Mouse (Mus musculus) myocyte (in vitro differentiated cells): ENCODE data around the gene Mon2. TPM values are rescaled to one million over a fixed set of nuclear protein-coding genes. Genes with fewer than 3 reads are reported as not detected.

Experiments
- H3K27me3 ChIP-seq: one replicate; pipeline ENCODE4 v1.6.1; 2011; ENCODE audit not compliant: control insufficient read depth, insufficient read depth, insufficient read length
- H3K36me3 ChIP-seq: one replicate; pipeline ENCODE4 v1.6.1; 2011; ENCODE audit not compliant: control insufficient read depth, insufficient read depth
- H3K4me2 ChIP-seq: one replicate; pipeline ENCODE4 v1.6.1; 2011; ENCODE audit warnings: low read depth, control low read depth
- H3K4me3 ChIP-seq: one replicate; pipeline ENCODE4 v1.5.1; 2011; ENCODE audit warnings: mild to moderate bottlenecking, control low read depth, moderate library complexity
- H3K79me2 ChIP-seq: one replicate; pipeline ENCODE4 v1.6.1; 2011; ENCODE audit not compliant: control insufficient read depth, insufficient read depth
- H3ac ChIP-seq: one replicate; pipeline ENCODE4 v1.6.1; 2011; ENCODE audit not compliant: control insufficient read depth, insufficient read length
- CEBPB ChIP-seq: IDR thresholded peaks from 2 replicates; pipeline ENCODE4 v1.6.1; 2011; ENCODE audit warnings: mild to moderate bottlenecking, moderate library complexity; ENCODE audit not compliant: poor library complexity, insufficient read depth, severe bottlenecking
- E2F4 ChIP-seq: IDR thresholded peaks from one replicate; pipeline ENCODE4 v1.6.1; 2011; ENCODE audit warnings: mild to moderate bottlenecking, control low read depth, moderate library complexity; ENCODE audit not compliant: insufficient read depth
- MAX ChIP-seq: IDR thresholded peaks from one replicate; pipeline ENCODE4 v1.6.1; 2011; ENCODE audit warnings: low read depth, mild to moderate bottlenecking, control low read depth
- MYOD1 ChIP-seq, 3 experiments: IDR thresholded peaks; one replicate each; pipeline ENCODE4 v1.6.1; 2011; ENCODE audit warnings: control low read depth in 2 of 3, low read depth in 2 of 3, mild to moderate bottlenecking in 2 of 3, moderate library complexity in 1 of 3; ENCODE audit not compliant: insufficient read length in 2 of 3, control insufficient read depth in 1 of 3
- MYOG ChIP-seq, 3 experiments: IDR thresholded peaks; one replicate each; pipeline ENCODE4 v1.6.1; 2011; ENCODE audit warnings: control low read depth in 2 of 3, low read depth in 2 of 3, mild to moderate bottlenecking in 2 of 3; ENCODE audit not compliant: insufficient read length in 2 of 3, control insufficient read depth in 1 of 3, insufficient read depth in 1 of 3
- POLR2A ChIP-seq: IDR thresholded peaks from one replicate; pipeline ENCODE4 v1.6.1; 2011; ENCODE audit warnings: low read depth, mild to moderate bottlenecking, control low read depth, moderate library complexity; ENCODE audit not compliant: insufficient read length
- POLR2AphosphoS2 ChIP-seq: IDR thresholded peaks from one replicate; pipeline ENCODE4 v1.6.1; 2011; ENCODE audit warnings: low read depth, control low read depth; ENCODE audit not compliant: insufficient read length
- REST ChIP-seq: IDR thresholded peaks from one replicate; pipeline ENCODE4 v1.6.1; 2011; ENCODE audit warnings: mild to moderate bottlenecking, control low read depth, moderate library complexity; ENCODE audit not compliant: insufficient read depth, insufficient read length
- SRF ChIP-seq: IDR thresholded peaks from one replicate; pipeline ENCODE4 v1.6.1; 2011; ENCODE audit warnings: low read depth; ENCODE audit not compliant: control insufficient read depth, insufficient read length
- TCF12 ChIP-seq: IDR thresholded peaks from one replicate; pipeline ENCODE4 v1.6.1; 2011; ENCODE audit warnings: mild to moderate bottlenecking, control low read depth; ENCODE audit not compliant: poor library complexity, insufficient read depth, severe bottlenecking
- TCF3 ChIP-seq: IDR thresholded peaks from one replicate; pipeline ENCODE4 v1.6.1; 2011; ENCODE audit warnings: low read depth, control low read depth; ENCODE audit not compliant: insufficient read length
- USF1 ChIP-seq: IDR thresholded peaks from one replicate; pipeline ENCODE4 v1.6.1; 2011; ENCODE audit warnings: low read depth, mild to moderate bottlenecking, control low read depth, moderate library complexity
- polyA plus RNA-seq: library from polyadenylated mRNA; unstranded; fragments of >200 nt; fragmentation: generic; extraction: Trizol; gene quantifications from one replicate; pipeline ENCODE4 v1.2.1, GENCODE M21; 2012; ENCODE audit warnings: missing spikeins

The Mon2 gene
- polyA plus RNA-seq, 1 experiment: 31.0 TPM

DNA sequence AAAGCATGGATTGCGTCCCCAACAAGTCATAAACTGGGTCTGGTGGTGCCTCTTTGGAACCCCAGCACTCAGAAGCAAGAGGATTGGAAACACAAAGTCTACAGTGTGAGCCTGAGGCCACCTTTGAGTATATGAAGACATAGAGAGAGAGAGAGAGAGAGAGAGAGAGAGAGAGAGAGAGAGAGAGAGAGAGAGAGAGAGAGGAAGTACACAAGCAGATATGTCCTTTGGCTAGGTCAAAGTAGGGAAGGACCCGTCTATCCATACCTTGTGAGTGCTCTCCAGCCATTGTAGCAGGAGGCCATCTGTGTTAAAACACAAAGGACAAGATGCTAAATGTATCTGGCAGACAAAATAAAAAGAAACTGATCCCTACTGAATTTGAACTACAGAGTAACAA lies 118.4 kb downstream of the Mon2 start:
- TF ChIP-seq POLR2AphosphoS2 (no peak), TCF12 (no peak), MYOG (IDR thresholded peaks at IDR 0.05; ENCODE audit: control insufficient read depth in 1 of 3, insufficient read depth in 1 of 3, insufficient read length in 2 of 3, low read depth in 2 of 3) (no peak), CEBPB (no peak), MAX (no peak), USF1 (no peak), TCF3 (no peak), POLR2A (no peak), SRF (no peak), MYOD1 (IDR thresholded peaks at IDR 0.05; ENCODE audit: control insufficient read depth in 1 of 3, insufficient read length in 2 of 3, low read depth in 2 of 3) (no peak), REST (no peak), E2F4 (no peak)
- H3K36me3 ChIP-seq: no peaks in the 10 kb centered on the region
- H3K4me3 ChIP-seq: no peak overlapping the region
- H3K4me2 ChIP-seq: no peak overlapping the region
- H3K79me2 ChIP-seq: no peaks in the 10 kb centered on the region
- no peaks in the 10 kb centered on the region for H3K27me3 ChIP-seq
- no peak overlapping the region for H3ac ChIP-seq

DNA sequence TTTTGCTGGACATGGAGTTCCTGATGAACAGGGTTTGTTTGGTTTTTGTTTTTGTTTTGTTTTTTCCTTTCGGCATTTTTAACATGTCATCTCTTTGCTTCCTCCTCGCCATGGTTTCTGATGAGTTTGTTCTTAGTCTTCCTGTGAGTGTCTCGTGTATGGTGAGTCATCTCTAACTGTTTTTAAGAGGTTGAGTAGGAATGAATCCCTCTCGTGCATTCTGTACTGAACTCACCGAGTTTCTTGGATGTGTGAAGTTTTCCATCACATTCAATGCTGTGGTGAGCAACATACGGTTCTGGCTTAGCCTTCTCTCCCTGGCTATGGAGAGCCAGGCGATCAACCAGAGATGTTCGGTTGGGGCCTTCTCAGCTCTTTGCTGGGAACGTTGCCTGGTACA lies 122.7 kb downstream of the Mon2 start:
- H3K4me2 ChIP-seq: no peak overlapping the region
- no peak overlapping the region for H3K4me3 ChIP-seq
- no peaks in the 10 kb centered on the region for H3K36me3 ChIP-seq
- H3K79me2 ChIP-seq: no peaks in the 10 kb centered on the region
- no peak for TF ChIP-seq MYOD1 (IDR thresholded peaks at IDR 0.05; ENCODE audit: control insufficient read depth in 1 of 3, insufficient read length in 2 of 3, low read depth in 2 of 3)
- TF ChIP-seq MYOG (IDR thresholded peaks at IDR 0.05; ENCODE audit: control insufficient read depth in 1 of 3, insufficient read depth in 1 of 3, insufficient read length in 2 of 3, low read depth in 2 of 3): no peak
- TF ChIP-seq SRF: no peak
- TF ChIP-seq POLR2A: no peak
- TF ChIP-seq TCF3: no peak
- TF ChIP-seq TCF12: no peak
- TF ChIP-seq POLR2AphosphoS2: no peak
- no peak for TF ChIP-seq E2F4
- no peak for TF ChIP-seq CEBPB
- TF ChIP-seq MAX: no peak
- no peak for TF ChIP-seq REST
- TF ChIP-seq USF1: no peak
- H3ac ChIP-seq: no peak overlapping the region
- no peaks in the 10 kb centered on the region for H3K27me3 ChIP-seq

DNA sequence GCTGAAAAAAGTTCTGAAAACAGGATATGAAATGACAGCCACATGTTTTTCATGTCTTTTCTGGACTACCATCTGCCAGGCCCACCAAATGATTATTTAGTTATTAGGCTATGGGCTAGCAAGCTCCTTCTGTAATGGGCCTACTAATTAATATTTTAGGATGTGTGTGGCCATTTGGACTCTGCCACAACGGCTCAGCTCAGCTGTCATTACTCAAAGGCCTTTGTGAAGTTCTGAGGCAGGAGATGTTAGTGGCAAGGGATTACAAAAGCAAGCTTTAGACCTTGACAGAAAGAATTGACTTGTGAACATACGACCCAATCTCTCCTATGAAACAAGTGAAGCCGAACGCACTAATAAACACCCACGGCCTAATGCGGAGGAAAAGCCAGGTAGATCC lies 125.3 kb downstream of the Mon2 start:
- Histone ChIP-seq H3K36me3 (no peaks in the 10 kb centered on the region), H3K79me2 (no peaks in the 10 kb centered on the region), H3K4me3 (no peak overlapping the region), H3K4me2 (no peak overlapping the region), H3K27me3 (no peaks in the 10 kb centered on the region), H3ac (no peak overlapping the region)
- no peak for TF ChIP-seq USF1
- no peak for TF ChIP-seq MYOD1 (IDR thresholded peaks at IDR 0.05; ENCODE audit: control insufficient read depth in 1 of 3, insufficient read length in 2 of 3, low read depth in 2 of 3)
- TF ChIP-seq TCF12: no peak
- TF ChIP-seq CEBPB: no peak
- no peak for TF ChIP-seq MAX
- TF ChIP-seq POLR2A: no peak
- no peak for TF ChIP-seq POLR2AphosphoS2
- no peak for TF ChIP-seq REST
- no peak for TF ChIP-seq E2F4
- TF ChIP-seq MYOG (IDR thresholded peaks at IDR 0.05; ENCODE audit: control insufficient read depth in 1 of 3, insufficient read depth in 1 of 3, insufficient read length in 2 of 3, low read depth in 2 of 3): no peak
- TF ChIP-seq SRF: no peak
- TF ChIP-seq TCF3: no peak

DNA sequence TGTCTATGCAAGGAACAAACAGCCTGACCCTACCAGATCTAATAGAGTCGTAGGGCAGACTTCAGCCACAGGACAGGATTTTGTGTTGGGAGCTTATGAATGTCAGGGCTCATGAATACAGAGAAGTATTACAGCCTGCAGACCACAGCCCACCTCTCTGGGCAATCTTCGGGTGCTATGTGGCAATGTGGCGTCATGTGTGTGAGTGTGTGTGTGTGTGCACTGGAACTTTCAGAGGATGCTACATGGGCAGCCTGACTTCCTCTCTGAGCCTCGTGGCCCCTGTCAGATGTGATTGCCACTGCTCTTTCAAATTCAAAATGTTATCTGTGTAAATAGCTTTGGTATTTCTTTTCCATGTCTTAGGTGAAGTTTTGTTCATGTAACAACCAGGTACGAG lies 131.4 kb downstream of the Mon2 start:
- Histone ChIP-seq H3K27me3 (no peaks in the 10 kb centered on the region), H3K36me3 (no peaks in the 10 kb centered on the region), H3K4me2 (no peak overlapping the region), H3K79me2 (no peaks in the 10 kb centered on the region), H3K4me3 (no peak overlapping the region), H3ac (no peak overlapping the region)
- TF ChIP-seq MYOD1 (IDR thresholded peaks at IDR 0.05; ENCODE audit: control insufficient read depth in 1 of 3, insufficient read length in 2 of 3, low read depth in 2 of 3) (no peak), SRF (no peak), POLR2A (no peak), CEBPB (no peak)

DNA sequence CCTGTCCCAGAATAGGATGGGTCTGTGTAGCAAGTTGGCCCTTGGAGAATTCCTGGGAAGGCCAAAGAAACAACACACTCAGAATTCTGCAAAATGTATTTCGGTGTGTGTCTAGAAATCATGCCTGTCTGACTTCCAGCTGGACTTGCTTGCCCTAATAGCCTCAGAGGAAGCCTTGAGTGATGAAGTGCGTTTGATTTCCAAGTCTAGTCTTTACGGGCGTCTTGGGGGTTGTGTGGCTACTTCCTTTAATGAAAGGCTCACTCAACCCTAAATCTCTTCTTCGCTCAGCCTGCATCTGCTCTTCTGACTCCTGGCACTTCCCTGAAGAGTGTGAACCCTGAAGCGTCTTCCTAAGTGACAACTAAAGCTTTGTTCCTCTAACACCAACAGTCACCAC lies 132.5 kb downstream of the Mon2 start:
- Histone ChIP-seq H3ac (no peak overlapping the region), H3K4me2 (no peak overlapping the region), H3K27me3 (no peaks in the 10 kb centered on the region), H3K79me2 (no peaks in the 10 kb centered on the region), H3K4me3 (no peak overlapping the region), H3K36me3 (no peaks in the 10 kb centered on the region)
- TF ChIP-seq MYOD1 (IDR thresholded peaks at IDR 0.05; ENCODE audit: control insufficient read depth in 1 of 3, insufficient read length in 2 of 3, low read depth in 2 of 3) (no peak), POLR2A (no peak), MYOG (IDR thresholded peaks at IDR 0.05; ENCODE audit: control insufficient read depth in 1 of 3, insufficient read depth in 1 of 3, insufficient read length in 2 of 3, low read depth in 2 of 3) (no peak), TCF3 (no peak), MAX (no peak), TCF12 (no peak), E2F4 (no peak)
